Mouse (Mus musculus) intestine, embryonic 15.5 days (tissue): Measurements from ENCODE around the gene Impad1. TPM values are rescaled to one million over a fixed set of nuclear protein-coding genes. Genes with fewer than 3 reads are reported as not detected.
A peak's percentile ranks its signal among the peaks of the same experiment; 100 is the strongest.

Source experiments
- ATAC-seq: fragments of 200-750 bp; cut with Nextera tagmentation; 2 replicates; pipeline ENCODE4 v1.8.0; 2017; ENCODE audit warnings: moderate TSS enrichment, moderate library complexity
- H3K27ac ChIP-seq: fragments of 300-500 bp; sonication (generic); 2 replicates; pipeline ENCODE4 v1.5.1; 2015; ENCODE audit warnings: mild to moderate bottlenecking, inconsistent platforms
- H3K27me3 ChIP-seq: fragments of 300-500 bp; sonication (generic); replicated peaks from 2 replicates; pipeline ENCODE4 v1.6.1; 2015; ENCODE audit warnings: inconsistent platforms
- H3K36me3 ChIP-seq: fragments of 300-500 bp; sonication (generic); 2 replicates; pipeline ENCODE4 v1.6.1; 2015; ENCODE audit warnings: inconsistent platforms
- H3K4me1 ChIP-seq: fragments of 300-500 bp; sonication (generic); replicated peaks from 2 replicates; pipeline ENCODE4 v1.6.1; 2015; ENCODE audit warnings: inconsistent platforms
- H3K4me2 ChIP-seq: fragments of 300-500 bp; sonication (generic); replicated peaks from 2 replicates; pipeline ENCODE4 v1.6.1; 2015; ENCODE audit warnings: mild to moderate bottlenecking, inconsistent platforms
- H3K4me3 ChIP-seq: fragments of 300-500 bp; sonication (generic); replicated peaks from 2 replicates; pipeline ENCODE4 v1.5.1; 2015; ENCODE audit warnings: inconsistent platforms
- H3K9ac ChIP-seq: fragments of 300-500 bp; sonication (generic); 2 replicates; pipeline ENCODE4 v1.6.1; 2015; ENCODE audit warnings: inconsistent platforms
- H3K9me3 ChIP-seq: fragments of 300-500 bp; sonication (generic); 2 replicates; pipeline ENCODE4 v1.6.1; 2016; ENCODE audit warnings: inconsistent platforms
- WGBS: fragments of 180-500 bp; shearing (Covaris S2); methylation state at CpG from one replicate; pipeline ENCODE4 v1.1.7; 2015; 5-methylcytosine and 5-hydroxymethylcytosine counted together
- polyA plus RNA-seq: library from polyadenylated mRNA; unstranded; fragments of >200 nt; fragmentation: Nextera tagmentation; extraction: Ambion mirVana; gene quantifications from 2 replicates; pipeline ENCODE4 v1.2.1, GENCODE M21; 2015

Gene Impad1
- polyA plus RNA-seq, 1 experiment from 2014 or later, result 41.5 TPM

- Histone ChIP-seq H3K36me3 (peaks cover 11% of the 10 kb centered on the region), H3K27me3 (no peaks in the 10 kb centered on the region), H3K4me1 (no peaks in the 10 kb centered on the region), H3K4me2 (no peak overlapping the region), H3K4me3 (no peak overlapping the region), H3K9ac (no peak overlapping the region), H3K9me3 (no peaks in the 10 kb centered on the region), H3K27ac (no peak overlapping the region)
- no peak for ATAC-seq
Measured at GRCm38 (mm10) chr4:4779265-4779770, 13.8 kb downstream of the Impad1 start.

GRCm38 (mm10) chr4:4771523-4772114 is 21.5 kb downstream of the Impad1 start:
- H3K4me3 ChIP-seq, result no peak overlapping the region
- WGBS, result 57% methylated on average over 2 of the region's 2 CpGs
- H3K36me3 ChIP-seq, result peaks cover 5% of the 10 kb centered on the region; the same call in 1 of the 2 replicates

GRCm38 (mm10) chr4:4765806-4766205 is 27.3 kb downstream of the Impad1 start:
- no peak overlapping the region for H3K4me3 ChIP-seq
- WGBS, result 79% methylated on average over 5 of the region's 5 CpGs

More at GRCm38 (mm10) chr4:4771523-4772114, 21.5 kb downstream of the Impad1 start:
- no peaks in the 10 kb centered on the region for H3K4me1 ChIP-seq
- no peak overlapping the region for H3K4me2 ChIP-seq
- H3K9ac ChIP-seq, result no peak overlapping the region
- no peaks in the 10 kb centered on the region for H3K27me3 ChIP-seq
- H3K9me3 ChIP-seq, result no peaks in the 10 kb centered on the region
- ATAC-seq, result peak; percentile 49; the same call in 1 of the 2 replicates
- H3K27ac ChIP-seq, result no peak overlapping the region

GRCm38 (mm10) chr4:4758376-4758775 is 34.8 kb downstream of the Impad1 start:
- WGBS, result 85% methylated on average over 4 of the region's 4 CpGs
- H3K27me3 ChIP-seq, result no peaks in the 10 kb centered on the region
- H3K9me3 ChIP-seq, result no peaks in the 10 kb centered on the region
- no peak for ATAC-seq
- H3K36me3 ChIP-seq, result no peaks in the 10 kb centered on the region
- H3K9ac ChIP-seq, result no peak overlapping the region
- H3K4me2 ChIP-seq, result no peak overlapping the region
- no peak overlapping the region for H3K27ac ChIP-seq
- no peaks in the 10 kb centered on the region for H3K4me1 ChIP-seq
- no peak overlapping the region for H3K4me3 ChIP-seq

More at GRCm38 (mm10) chr4:4765806-4766205, 27.3 kb downstream of the Impad1 start:
- H3K4me1 ChIP-seq, result no peaks in the 10 kb centered on the region
- 0 out of 2 replicates have a peak, but pooled peaks cover 3% of the 10 kb centered on the region for H3K36me3 ChIP-seq
- no peaks in the 10 kb centered on the region for H3K9me3 ChIP-seq
- no peak overlapping the region for H3K4me2 ChIP-seq
- H3K27me3 ChIP-seq, result no peaks in the 10 kb centered on the region
- no peak overlapping the region for H3K9ac ChIP-seq
- H3K27ac ChIP-seq, result no peak overlapping the region
- ATAC-seq, result no peak

- no peak overlapping the region for H3K27ac ChIP-seq
- no peak for ATAC-seq
- no peak overlapping the region for H3K4me2 ChIP-seq
- no peaks in the 10 kb centered on the region for H3K27me3 ChIP-seq
- no peaks in the 10 kb centered on the region for H3K36me3 ChIP-seq
- H3K9ac ChIP-seq, result no peak overlapping the region
- no peaks in the 10 kb centered on the region for H3K9me3 ChIP-seq
- no peaks in the 10 kb centered on the region for H3K4me1 ChIP-seq
- no peak overlapping the region for H3K4me3 ChIP-seq
- 71% methylated on average over 3 of the region's 3 CpGs for WGBS
Measured at GRCm38 (mm10) chr4:4729427-4729826, 63.7 kb downstream of the Impad1 start.

GRCm38 (mm10) chr4:4726241-4726776 is 66.8 kb downstream of the Impad1 start:
- Histone ChIP-seq H3K27me3 (no peaks in the 10 kb centered on the region), H3K4me2 (no peak overlapping the region), H3K36me3 (no peaks in the 10 kb centered on the region), H3K27ac (no peak overlapping the region), H3K4me3 (no peak overlapping the region), H3K4me1 (no peaks in the 10 kb centered on the region), H3K9ac (no peak overlapping the region), H3K9me3 (no peaks in the 10 kb centered on the region)
- ATAC-seq, result no peak
- 84% methylated on average over 3 of the region's 3 CpGs for WGBS

GRCm38 (mm10) chr4:4723821-4724220 is 69.3 kb downstream of the Impad1 start:
- H3K4me1 ChIP-seq, result no peaks in the 10 kb centered on the region
- ATAC-seq, result no peak
- 74% methylated on average over 8 of the region's 8 CpGs for WGBS
- H3K9ac ChIP-seq, result no peak overlapping the region
- no peak overlapping the region for H3K4me2 ChIP-seq
- no peak overlapping the region for H3K4me3 ChIP-seq
- H3K27me3 ChIP-seq, result no peaks in the 10 kb centered on the region
- no peak overlapping the region for H3K27ac ChIP-seq
- H3K9me3 ChIP-seq, result no peaks in the 10 kb centered on the region
- no peaks in the 10 kb centered on the region for H3K36me3 ChIP-seq

- no peak overlapping the region for H3K4me3 ChIP-seq
- H3K9me3 ChIP-seq, result no peaks in the 10 kb centered on the region
- H3K4me1 ChIP-seq, result no peaks in the 10 kb centered on the region
- no peak overlapping the region for H3K9ac ChIP-seq
- ATAC-seq, result no peak
- no peak overlapping the region for H3K4me2 ChIP-seq
- H3K36me3 ChIP-seq, result no peaks in the 10 kb centered on the region
- 57% methylated on average over 1 of the region's 1 CpGs for WGBS
- no peak overlapping the region for H3K27ac ChIP-seq
- no peaks in the 10 kb centered on the region for H3K27me3 ChIP-seq
Measured at GRCm38 (mm10) chr4:4722081-4722480, 71.1 kb downstream of the Impad1 start.

- Histone ChIP-seq H3K27me3 (no peaks in the 10 kb centered on the region), H3K4me2 (no peak overlapping the region), H3K9me3 (no peaks in the 10 kb centered on the region), H3K36me3 (no peaks in the 10 kb centered on the region), H3K9ac (no peak overlapping the region), H3K27ac (no peak overlapping the region), H3K4me1 (no peaks in the 10 kb centered on the region), H3K4me3 (no peak overlapping the region)
- ATAC-seq, result no peak
- WGBS, result 54% methylated on average over 4 of the region's 4 CpGs
Measured at GRCm38 (mm10) chr4:4717763-4718347, 75.3 kb downstream of the Impad1 start.
